Mouse (Mus musculus): ENCODE results near the gene Vmn1r4. TPM values are rescaled to one million over a fixed set of nuclear protein-coding genes. Genes with fewer than 3 reads are reported as not detected.

The Vmn1r4 gene
- polyA plus RNA-seq, 1 experiment from 2014 or later = 0.38 TPM

DNA sequence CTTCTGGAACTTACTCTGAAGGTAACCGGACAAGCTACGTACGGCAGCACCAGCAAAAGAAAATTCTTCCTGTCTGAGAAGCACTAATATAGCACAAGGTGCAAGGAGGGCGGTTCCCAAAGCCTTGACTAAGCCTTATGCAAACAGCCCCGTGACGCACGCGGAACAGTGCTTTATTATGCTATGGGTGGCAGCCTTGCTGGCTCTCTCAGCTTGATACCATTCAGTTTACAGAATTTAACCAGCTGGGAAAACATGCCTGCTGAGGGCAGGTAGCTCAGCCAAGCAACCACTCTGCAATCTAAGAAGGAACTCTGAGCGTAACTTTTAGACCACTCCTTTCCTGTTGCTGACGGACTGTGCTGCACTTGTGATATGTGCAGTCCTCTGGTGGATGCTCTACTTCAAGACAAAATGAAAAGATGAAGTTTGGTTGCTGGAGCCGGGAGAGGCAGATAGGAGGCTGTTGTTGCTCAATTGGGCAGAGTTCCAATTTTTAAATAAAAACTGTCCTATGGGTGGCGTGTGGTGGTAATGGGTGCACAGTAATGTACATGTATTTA is 21.9 kb upstream of the Vmn1r4 start:
- peak; percentile 78 for ATAC-seq (ENCODE audit: low read depth)
- Histone ChIP-seq H3K36me3 (ENCODE audit: control insufficient read depth, insufficient read depth, low read length) (no peaks in the 10 kb centered on the region), H3K9ac (ENCODE audit: low read depth, low read length) (no peak overlapping the region), H3K9me3 (ENCODE audit: control insufficient read depth, low read length) (no peaks in the 10 kb centered on the region), H3K4me1 (ENCODE audit: control insufficient read depth, insufficient read depth, low read length) (peaks cover 12% of the 10 kb centered on the region; the same call in 1 of the 2 replicates), H3K27me3 (replicated peaks; ENCODE audit: control insufficient read depth, insufficient read depth, low read length) (no peaks in the 10 kb centered on the region), H3K27ac (replicated peaks; ENCODE audit: low read depth, low read length) (no peak overlapping the region), H3K4me2 (ENCODE audit: low read depth, low read length) (peak overlapping the region; percentile 33), H3K4me3 (ENCODE audit: low read depth, low read length) (no peak overlapping the region)
- peak; percentile 81 for DNase-seq (ENCODE audit: low spot score)
- 33% methylated on average over 12 of the region's 12 CpGs for WGBS

DNA sequence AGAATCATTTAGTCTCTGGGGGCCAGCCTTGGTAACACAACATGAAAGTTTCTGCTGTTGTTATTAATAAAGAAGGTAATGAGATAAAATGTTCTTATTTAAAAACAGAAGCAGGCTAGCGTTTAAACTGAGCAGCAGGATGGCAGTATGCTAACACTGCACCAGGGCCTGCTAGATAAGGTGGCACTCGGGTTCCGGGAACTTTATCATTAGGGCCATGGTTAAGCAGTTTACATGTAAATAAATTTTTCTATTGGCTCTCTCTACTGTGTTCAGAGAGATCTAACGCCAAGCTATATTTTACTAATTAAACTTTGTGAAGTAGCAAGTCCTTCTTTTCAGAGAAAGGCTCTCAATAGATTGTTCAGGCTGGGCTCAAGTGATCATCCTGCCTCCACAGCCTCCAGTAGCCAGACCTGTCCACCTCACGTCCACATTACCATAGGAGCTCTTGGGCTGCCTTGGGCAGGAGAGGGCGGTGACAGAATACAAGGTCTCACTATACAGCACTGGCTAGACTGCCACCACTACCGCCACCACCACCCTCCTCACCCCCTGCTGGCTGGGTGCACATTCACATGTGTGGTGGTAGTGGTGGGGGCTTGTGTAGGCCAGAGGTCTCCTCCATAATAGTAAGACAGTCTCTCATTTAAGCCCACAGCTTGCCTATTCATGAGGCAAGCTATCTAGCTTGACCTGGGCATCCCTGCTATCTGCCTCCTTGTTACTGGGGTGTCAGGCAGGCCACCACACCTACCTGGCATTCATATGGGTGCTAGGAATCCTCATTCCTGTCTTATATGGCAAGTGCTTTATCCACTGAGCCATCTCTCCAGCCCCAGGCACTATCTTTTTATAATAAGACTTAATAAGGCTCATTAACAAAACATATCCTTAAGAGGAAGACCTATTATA is 21.0 kb upstream of the Vmn1r4 start:
- ATAC-seq (ENCODE audit: low read depth) = no peak
- no peak for DNase-seq (ENCODE audit: low spot score)
- peaks cover 12% of the 10 kb centered on the region; the same call in 1 of the 2 replicates for H3K4me1 ChIP-seq (ENCODE audit: control insufficient read depth, insufficient read depth, low read length)
- no peaks in the 10 kb centered on the region for H3K27me3 ChIP-seq (replicated peaks; ENCODE audit: control insufficient read depth, insufficient read depth, low read length)
- WGBS = 87% methylated on average over 7 of the region's 7 CpGs
- H3K36me3 ChIP-seq (ENCODE audit: control insufficient read depth, insufficient read depth, low read length) = no peaks in the 10 kb centered on the region
- H3K9ac ChIP-seq (ENCODE audit: low read depth, low read length) = no peak overlapping the region
- no peak overlapping the region for H3K4me2 ChIP-seq (ENCODE audit: low read depth, low read length)
- H3K27ac ChIP-seq (replicated peaks; ENCODE audit: low read depth, low read length) = no peak overlapping the region
- no peak overlapping the region for H3K4me3 ChIP-seq (ENCODE audit: low read depth, low read length)
- no peaks in the 10 kb centered on the region for H3K9me3 ChIP-seq (ENCODE audit: control insufficient read depth, low read length)

DNA sequence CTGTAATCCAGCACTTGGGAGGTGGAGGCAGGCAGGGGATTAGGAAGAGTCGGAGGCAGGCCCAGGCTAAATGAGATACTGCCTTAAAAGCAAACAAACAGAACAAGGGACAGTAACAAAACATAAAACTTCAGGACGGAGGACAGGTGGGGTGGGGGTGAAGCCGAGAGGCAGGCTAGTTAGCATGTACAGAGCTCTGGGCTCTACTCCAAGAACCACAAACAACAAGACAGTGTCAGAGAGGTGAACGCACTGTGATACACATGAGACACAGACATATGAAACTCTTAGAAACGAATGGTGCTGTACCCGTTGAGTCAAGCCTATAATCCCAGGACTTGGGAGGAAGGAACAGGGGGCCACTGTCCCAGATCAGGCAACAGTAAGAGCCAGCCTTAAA is 20.0 kb upstream of the Vmn1r4 start:
- H3K4me2 ChIP-seq (ENCODE audit: low read depth, low read length) = no peak overlapping the region
- WGBS = 29% methylated on average over 6 of the region's 6 CpGs
- no peaks in the 10 kb centered on the region for H3K9me3 ChIP-seq (ENCODE audit: control insufficient read depth, low read length)
- peak; percentile 57 for DNase-seq (ENCODE audit: low spot score)
- H3K27ac ChIP-seq (replicated peaks; ENCODE audit: low read depth, low read length) = no peak overlapping the region
- no peaks in the 10 kb centered on the region for H3K36me3 ChIP-seq (ENCODE audit: control insufficient read depth, insufficient read depth, low read length)
- peak; percentile 45; the same call in 1 of the 2 replicates for ATAC-seq (ENCODE audit: low read depth)
- no peaks in the 10 kb centered on the region for H3K27me3 ChIP-seq (replicated peaks; ENCODE audit: control insufficient read depth, insufficient read depth, low read length)
- peaks cover 12% of the 10 kb centered on the region; the same call in 1 of the 2 replicates for H3K4me1 ChIP-seq (ENCODE audit: control insufficient read depth, insufficient read depth, low read length)
- no peak overlapping the region for H3K4me3 ChIP-seq (ENCODE audit: low read depth, low read length)
- no peak overlapping the region for H3K9ac ChIP-seq (ENCODE audit: low read depth, low read length)

DNA sequence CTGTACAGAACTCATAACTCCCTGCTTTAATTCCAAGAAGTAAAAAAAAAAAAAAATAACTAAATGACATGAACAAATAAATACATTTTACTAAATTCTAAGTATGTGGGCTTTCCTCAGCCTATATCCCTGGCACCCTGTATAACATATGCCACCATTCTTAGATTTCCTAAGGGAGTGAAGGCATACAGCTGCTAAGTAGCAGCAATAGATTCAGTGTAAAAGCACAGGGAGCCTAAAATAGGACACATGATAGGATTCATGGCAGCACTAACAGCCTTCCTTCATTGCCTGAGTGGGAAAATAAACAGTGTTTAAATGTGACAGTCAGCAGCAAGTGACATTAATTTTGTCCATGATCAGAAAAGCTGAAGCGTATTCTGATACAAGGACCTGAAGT is 19.5 kb upstream of the Vmn1r4 start:
- no peak overlapping the region for H3K27ac ChIP-seq (replicated peaks; ENCODE audit: low read depth, low read length)

DNA sequence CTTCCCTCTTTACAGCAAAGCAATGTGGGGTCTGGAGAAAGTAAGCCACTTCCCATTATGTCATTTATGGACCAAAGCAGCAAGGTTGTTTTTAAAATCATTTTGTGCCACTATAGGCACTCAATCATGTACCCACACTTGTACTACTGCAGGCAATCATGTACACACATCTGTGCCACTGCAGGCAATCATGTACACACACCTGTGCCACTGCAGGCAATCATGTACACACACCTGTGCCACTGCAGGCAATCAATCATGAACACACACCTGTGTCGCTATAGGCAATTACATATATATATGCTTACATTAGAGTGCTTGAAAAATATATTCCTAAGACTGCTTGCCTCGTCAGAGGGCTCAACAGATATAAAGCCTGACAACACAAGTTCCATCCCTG is 18.8 kb upstream of the Vmn1r4 start:
- H3K9ac ChIP-seq (ENCODE audit: low read depth, low read length) = no peak overlapping the region
- DNase-seq (ENCODE audit: low spot score) (no peak), ATAC-seq (ENCODE audit: low read depth) (no peak)
- no peak overlapping the region for H3K27ac ChIP-seq (replicated peaks; ENCODE audit: low read depth, low read length)
- no peaks in the 10 kb centered on the region for H3K9me3 ChIP-seq (ENCODE audit: control insufficient read depth, low read length)
- no peak overlapping the region for H3K4me2 ChIP-seq (ENCODE audit: low read depth, low read length)
- H3K27me3 ChIP-seq (replicated peaks; ENCODE audit: control insufficient read depth, insufficient read depth, low read length) = no peaks in the 10 kb centered on the region
- 67% methylated on average over 2 of the region's 2 CpGs for WGBS
- H3K4me1 ChIP-seq (ENCODE audit: control insufficient read depth, insufficient read depth, low read length) = peaks cover 12% of the 10 kb centered on the region; the same call in 1 of the 2 replicates
- H3K36me3 ChIP-seq (ENCODE audit: control insufficient read depth, insufficient read depth, low read length) = no peaks in the 10 kb centered on the region
- H3K4me3 ChIP-seq (ENCODE audit: low read depth, low read length) = no peak overlapping the region

More for the DNA sequence above, 19.5 kb upstream of the Vmn1r4 start:
- Histone ChIP-seq H3K27me3 (replicated peaks; ENCODE audit: control insufficient read depth, insufficient read depth, low read length) (no peaks in the 10 kb centered on the region), H3K9ac (ENCODE audit: low read depth, low read length) (no peak overlapping the region), H3K9me3 (ENCODE audit: control insufficient read depth, low read length) (no peaks in the 10 kb centered on the region), H3K4me3 (ENCODE audit: low read depth, low read length) (no peak overlapping the region), H3K36me3 (ENCODE audit: control insufficient read depth, insufficient read depth, low read length) (no peaks in the 10 kb centered on the region), H3K4me2 (ENCODE audit: low read depth, low read length) (no peak overlapping the region), H3K4me1 (ENCODE audit: control insufficient read depth, insufficient read depth, low read length) (peaks cover 12% of the 10 kb centered on the region; the same call in 1 of the 2 replicates)
- ATAC-seq (ENCODE audit: low read depth) (no peak), DNase-seq (ENCODE audit: low spot score) (no peak)
- 80% methylated on average over 1 of the region's 1 CpGs for WGBS

DNA sequence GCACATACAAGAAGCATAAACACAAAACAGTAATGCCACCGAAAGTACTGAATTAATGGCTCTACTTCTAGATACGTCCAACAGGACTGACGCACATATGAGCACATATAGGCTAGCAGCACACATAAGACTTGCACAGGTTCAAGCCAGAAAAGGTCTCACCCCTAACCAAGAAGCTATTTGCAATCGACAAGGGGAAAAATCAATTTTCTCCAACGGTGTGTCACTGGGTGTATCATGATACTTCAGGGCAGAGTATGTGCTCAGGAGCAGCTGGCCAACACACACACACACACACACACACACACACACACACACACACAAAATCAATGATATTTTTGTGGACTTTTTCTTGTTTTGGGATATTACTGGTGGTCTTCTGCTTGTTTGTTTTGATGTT is 18.3 kb upstream of the Vmn1r4 start:
- no peak overlapping the region for H3K9ac ChIP-seq (ENCODE audit: low read depth, low read length)
- H3K27me3 ChIP-seq (replicated peaks; ENCODE audit: control insufficient read depth, insufficient read depth, low read length) = no peaks in the 10 kb centered on the region
- WGBS = 82% methylated on average over 5 of the region's 5 CpGs
- no peak overlapping the region for H3K4me2 ChIP-seq (ENCODE audit: low read depth, low read length)
- H3K4me3 ChIP-seq (ENCODE audit: low read depth, low read length) = no peak overlapping the region
- peaks cover 12% of the 10 kb centered on the region; the same call in 1 of the 2 replicates for H3K4me1 ChIP-seq (ENCODE audit: control insufficient read depth, insufficient read depth, low read length)
- ATAC-seq (ENCODE audit: low read depth) = no peak
- DNase-seq (ENCODE audit: low spot score) = no peak
- H3K9me3 ChIP-seq (ENCODE audit: control insufficient read depth, low read length) = no peaks in the 10 kb centered on the region
- H3K36me3 ChIP-seq (ENCODE audit: control insufficient read depth, insufficient read depth, low read length) = no peaks in the 10 kb centered on the region
- no peak overlapping the region for H3K27ac ChIP-seq (replicated peaks; ENCODE audit: low read depth, low read length)

DNA sequence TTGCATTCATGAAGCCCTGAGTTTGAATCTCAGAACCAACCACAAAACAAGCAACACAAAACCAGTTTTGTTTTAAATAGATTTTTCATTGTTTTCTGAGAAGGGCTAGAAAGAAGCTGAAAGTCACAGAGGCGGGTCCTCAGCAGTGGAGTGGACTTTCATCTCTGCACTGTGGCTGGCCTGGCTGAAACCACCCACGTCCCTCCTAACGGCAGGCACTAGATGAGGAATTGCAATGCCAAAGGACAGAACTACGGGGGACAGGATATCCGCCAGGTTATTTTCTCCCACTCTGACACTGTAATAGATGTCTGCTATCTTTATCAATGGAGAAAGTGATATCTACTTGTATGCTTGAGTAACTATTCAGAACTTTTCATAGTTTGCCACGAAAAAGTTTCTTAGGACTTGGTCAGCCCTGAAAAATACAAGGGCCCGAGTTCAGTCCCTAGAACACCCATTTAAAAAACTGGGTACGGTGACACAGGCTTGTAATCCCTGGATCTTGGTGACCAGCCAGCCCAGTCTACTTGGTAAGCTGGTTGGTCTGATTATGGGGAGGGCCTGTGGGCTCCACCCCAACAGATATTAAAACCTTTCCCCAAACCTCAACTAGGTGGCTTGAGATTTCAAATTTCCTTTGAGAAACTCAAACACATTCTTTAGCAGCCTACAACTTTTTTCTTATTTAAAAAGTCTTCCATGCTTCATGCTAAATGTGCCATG is 17.5 kb upstream of the Vmn1r4 start:
- Histone ChIP-seq H3K36me3 (ENCODE audit: control insufficient read depth, insufficient read depth, low read length) (no peaks in the 10 kb centered on the region), H3K9ac (ENCODE audit: low read depth, low read length) (no peak overlapping the region), H3K9me3 (ENCODE audit: control insufficient read depth, low read length) (no peaks in the 10 kb centered on the region), H3K4me2 (ENCODE audit: low read depth, low read length) (no peak overlapping the region), H3K4me1 (ENCODE audit: control insufficient read depth, insufficient read depth, low read length) (peaks cover 12% of the 10 kb centered on the region; the same call in 1 of the 2 replicates), H3K27ac (replicated peaks; ENCODE audit: low read depth, low read length) (no peak overlapping the region), H3K27me3 (replicated peaks; ENCODE audit: control insufficient read depth, insufficient read depth, low read length) (no peaks in the 10 kb centered on the region), H3K4me3 (ENCODE audit: low read depth, low read length) (no peak overlapping the region)
- no peak for DNase-seq (ENCODE audit: low spot score)
- WGBS = 86% methylated on average over 8 of the region's 8 CpGs
- ATAC-seq (ENCODE audit: low read depth) = no peak

DNA sequence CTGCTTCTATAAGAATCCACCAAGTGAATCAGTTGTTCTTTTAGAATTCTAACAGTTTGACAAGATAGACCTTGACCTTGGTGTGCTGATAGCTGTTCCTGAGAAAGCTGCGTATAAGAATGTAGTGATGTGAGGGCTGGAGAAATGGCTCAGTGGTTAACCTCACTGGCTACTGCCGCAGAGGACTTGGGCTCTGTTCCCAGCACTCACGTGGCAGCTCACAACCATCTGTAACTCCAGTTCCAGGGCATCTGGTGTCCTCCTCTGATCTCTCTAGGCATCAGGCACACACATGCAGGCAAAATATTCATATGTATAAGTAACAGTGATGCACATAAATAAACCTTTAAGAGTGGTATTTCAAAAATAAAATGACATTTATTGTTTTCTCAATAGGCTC is 15.8 kb upstream of the Vmn1r4 start:
- ATAC-seq (ENCODE audit: low read depth) (no peak), DNase-seq (ENCODE audit: low spot score) (no peak)
- Histone ChIP-seq H3K9ac (ENCODE audit: low read depth, low read length) (no peak overlapping the region), H3K9me3 (ENCODE audit: control insufficient read depth, low read length) (no peaks in the 10 kb centered on the region), H3K4me1 (ENCODE audit: control insufficient read depth, insufficient read depth, low read length) (peaks cover 12% of the 10 kb centered on the region; the same call in 1 of the 2 replicates), H3K36me3 (ENCODE audit: control insufficient read depth, insufficient read depth, low read length) (no peaks in the 10 kb centered on the region), H3K27ac (replicated peaks; ENCODE audit: low read depth, low read length) (no peak overlapping the region), H3K4me2 (ENCODE audit: low read depth, low read length) (no peak overlapping the region), H3K27me3 (replicated peaks; ENCODE audit: control insufficient read depth, insufficient read depth, low read length) (no peaks in the 10 kb centered on the region), H3K4me3 (ENCODE audit: low read depth, low read length) (no peak overlapping the region)
- WGBS = 93% methylated on average over 3 of the region's 3 CpGs
